Mouse (Mus musculus): ENCODE results near the gene Cep128.
"Not testable (repeated sequence)": the region's sequence is repeated elsewhere in the genome, so short reads cannot be mapped to it uniquely, and the experiment has no call there.

Gene Cep128

GRCm38 (mm10) chr12:91063337-91064015, 320.7 kb downstream of the Cep128 start:
- no peak for DNase-seq (ENCODE audit: low read depth, low spot score)

- no peak for DNase-seq (ENCODE audit: low read depth, low spot score)
These were observed 321.5 kb downstream of the Cep128 start for GRCm38 (mm10) chr12:91062681-91063080.

- no peak for DNase-seq (ENCODE audit: low read depth, low spot score)
These were observed 324.4 kb downstream of the Cep128 start for GRCm38 (mm10) chr12:91059704-91060318.

- no peak for DNase-seq (ENCODE audit: low read depth, low spot score)
These were observed 327.3 kb downstream of the Cep128 start for GRCm38 (mm10) chr12:91056885-91057284.

- no peak for DNase-seq (ENCODE audit: low read depth, low spot score)
These were observed 331.9 kb downstream of the Cep128 start for GRCm38 (mm10) chr12:91052301-91052700.

GRCm38 (mm10) chr12:91050593-91051325, 333.4 kb downstream of the Cep128 start:
- no peak for DNase-seq (ENCODE audit: low read depth, low spot score)

- DNase-seq (ENCODE audit: low read depth, low spot score) = no peak
These were observed 342.8 kb downstream of the Cep128 start for GRCm38 (mm10) chr12:91041363-91041762.

GRCm38 (mm10) chr12:91040267-91040905, 343.8 kb downstream of the Cep128 start:
- no peak for DNase-seq (ENCODE audit: low read depth, low spot score)

- no peak for DNase-seq (ENCODE audit: low read depth, low spot score)
These were observed 355.1 kb downstream of the Cep128 start for GRCm38 (mm10) chr12:91029116-91029515.

- DNase-seq (ENCODE audit: low read depth, low spot score) = no peak
These were observed 356.5 kb downstream of the Cep128 start for GRCm38 (mm10) chr12:91027681-91028080.

GRCm38 (mm10) chr12:91027100-91027499, 357.1 kb downstream of the Cep128 start:
- DNase-seq (ENCODE audit: low read depth, low spot score) = no peak

- no peak for DNase-seq (ENCODE audit: low read depth, low spot score)
These were observed 369.1 kb downstream of the Cep128 start for GRCm38 (mm10) chr12:91015075-91015474.

GRCm38 (mm10) chr12:91013043-91013442, 371.2 kb downstream of the Cep128 start:
- DNase-seq (ENCODE audit: low read depth, low spot score) = no peak

GRCm38 (mm10) chr12:91012184-91012583, 372.0 kb downstream of the Cep128 start:
- DNase-seq (ENCODE audit: low read depth, low spot score) = no peak

GRCm38 (mm10) chr12:91008736-91009135, 375.5 kb downstream of the Cep128 start:
- DNase-seq (ENCODE audit: low read depth, low spot score) = no peak

GRCm38 (mm10) chr12:91008170-91008569, 376.0 kb downstream of the Cep128 start:
- no peak for DNase-seq (ENCODE audit: low read depth, low spot score)

GRCm38 (mm10) chr12:90997539-90997938, 386.7 kb downstream of the Cep128 start:
- DNase-seq (ENCODE audit: low read depth, low spot score) = no peak

- DNase-seq (ENCODE audit: low read depth, low spot score) = no peak
These were observed 390.9 kb downstream of the Cep128 start for GRCm38 (mm10) chr12:90993331-90993730.

GRCm38 (mm10) chr12:90987782-90988181, 396.4 kb downstream of the Cep128 start:
- DNase-seq (ENCODE audit: low read depth, low spot score) = no peak

- DNase-seq (ENCODE audit: low read depth, low spot score) = no peak
These were observed 396.9 kb downstream of the Cep128 start for GRCm38 (mm10) chr12:90987259-90987658.

GRCm38 (mm10) chr12:90982018-90982417, 402.2 kb downstream of the Cep128 start:
- no peak for DNase-seq (ENCODE audit: low read depth, low spot score)

GRCm38 (mm10) chr12:90976406-90976805, 407.8 kb downstream of the Cep128 start:
- DNase-seq (ENCODE audit: low read depth, low spot score) = not testable (repeated sequence)
